Mouse (Mus musculus): Measurements from ENCODE around the gene Sct. TPM values are rescaled to one million over a fixed set of nuclear protein-coding genes. Genes with fewer than 3 reads are reported as not detected.

The Sct gene
- total RNA-seq, 2 experiments from 2014 or later: 9.0 to 12.9 TPM

DNA sequence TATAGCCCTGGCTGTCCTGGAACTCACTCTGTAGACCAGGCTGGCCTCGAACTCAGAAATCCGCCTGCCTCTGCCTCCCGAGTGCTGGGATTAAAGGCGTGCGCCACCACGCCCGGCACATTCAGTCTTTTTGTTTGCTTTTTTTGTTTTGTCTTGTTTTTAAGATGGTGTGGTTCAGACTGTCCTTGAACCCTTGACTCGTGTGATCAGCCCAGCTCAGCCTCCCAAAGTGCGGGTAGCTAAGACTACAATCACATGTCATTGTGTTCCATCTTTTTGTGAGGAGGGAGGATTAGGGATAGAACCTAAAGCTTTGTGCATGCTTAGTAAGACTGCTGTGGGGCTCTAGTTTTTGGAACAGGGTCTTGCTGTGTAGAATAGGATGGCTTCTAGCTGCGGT is 47.4 kb downstream of the Sct start:
- no peak for DNase-seq (ENCODE audit: low spot score in 2 of 2)

DNA sequence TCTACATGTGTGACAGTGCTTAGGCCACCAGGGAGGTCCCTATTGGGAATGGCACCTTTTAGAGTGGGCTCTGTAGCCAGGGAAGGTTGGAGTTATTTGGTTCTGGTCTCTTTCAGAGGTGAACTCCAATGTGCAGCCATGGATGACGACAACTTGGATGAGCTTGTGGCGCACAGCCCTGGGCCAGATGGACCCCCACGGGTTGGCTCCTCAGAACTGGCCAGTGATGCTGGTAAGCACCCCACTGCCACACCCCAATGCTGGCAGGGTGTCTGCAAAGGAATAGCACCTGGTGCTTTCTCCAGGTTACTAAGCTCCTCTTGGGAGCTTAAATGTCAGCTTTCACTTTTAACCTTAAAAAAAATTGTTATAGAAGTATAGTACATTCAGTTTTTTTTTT is 47.8 kb downstream of the Sct start:
- DNase-seq (ENCODE audit: low spot score in 2 of 2): no peak

DNA sequence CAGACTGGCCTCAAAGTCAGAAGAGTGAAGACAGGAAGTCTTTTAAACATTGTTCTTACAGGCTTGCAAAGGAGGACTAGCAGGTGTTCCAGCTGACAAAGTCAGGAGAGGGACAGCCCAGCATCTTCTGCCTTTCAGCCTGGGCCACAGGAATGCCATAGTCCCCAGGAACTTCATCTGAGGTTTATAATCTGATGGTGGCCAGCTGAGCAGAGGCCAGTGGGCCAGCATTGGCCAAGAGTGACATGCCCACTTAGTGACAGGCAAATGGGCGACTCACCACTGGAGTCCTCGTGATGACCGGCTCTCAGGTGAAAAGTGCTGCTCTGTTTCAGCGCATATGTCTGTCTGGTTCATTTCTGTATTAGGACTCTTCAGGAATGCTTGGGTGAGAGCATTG is 48.4 kb downstream of the Sct start:
- no peak for DNase-seq (ENCODE audit: low spot score in 2 of 2)

DNA sequence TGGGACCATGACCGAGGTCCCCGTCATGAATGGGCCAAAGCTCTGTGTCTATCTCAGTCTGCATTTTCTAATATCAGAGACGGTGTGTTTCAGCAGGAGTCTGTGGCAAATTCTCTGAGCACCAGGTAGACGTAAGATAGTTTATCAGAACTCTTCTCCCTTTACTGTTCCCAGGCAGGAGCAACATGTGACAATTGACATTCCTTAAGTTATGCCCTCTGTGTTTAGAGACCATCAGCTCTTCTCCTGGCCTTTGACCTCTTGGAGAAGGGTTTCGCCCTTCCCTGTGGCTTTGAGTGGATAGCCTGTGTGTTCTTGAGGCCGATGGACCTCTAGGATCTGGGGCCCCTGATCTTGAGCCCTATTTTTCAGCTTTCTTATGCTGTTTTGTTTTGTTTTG is 49.2 kb downstream of the Sct start:
- no peak for DNase-seq (ENCODE audit: low spot score in 2 of 2)

Other genes with a start within 250 kb of the Sct start
- 10 to 100 TPM in 1 of 2 experiments, 1 to 10 TPM in 1; 7.0 to 11.3 TPM for gene B4galnt4, start 218.0 kb downstream of the Sct start, total RNA-seq (2021)
- gene Pkp3, start 200.9 kb downstream of the Sct start, total RNA-seq (2021): 1 to 10 TPM; 1.6 to 2.2 TPM
- gene Sigirr, start 178.6 kb downstream of the Sct start, total RNA-seq (2021): 10 to 100 TPM in 1 of 2 experiments, 1 to 10 TPM in 1; 7.0 to 10.3 TPM
- 1 to 10 TPM in 1 of 2 experiments, under 1 TPM in 1; 0.65 to 2.2 TPM for gene Ano9, start 161.3 kb downstream of the Sct start, total RNA-seq (2021)
- 10 to 100 TPM; 44.2 to 53.1 TPM for gene Ptdss2, start 156.8 kb downstream of the Sct start, total RNA-seq (2021)
- gene Rnh1, start 106.3 kb downstream of the Sct start, total RNA-seq (2021): 100 to 1,000 TPM; 179 to 186 TPM
- 10 to 100 TPM; 88.5 to 96.4 TPM for gene Hras, start 85.1 kb downstream of the Sct start, total RNA-seq (2021)
- gene Lrrc56, start 85.0 kb downstream of the Sct start, total RNA-seq (2021): 1 to 10 TPM; 8.8 to 9.9 TPM
- 1 to 10 TPM in 1 of 2 experiments, under 1 TPM in 1; 0.82 to 1.0 TPM for gene Lmntd2, start 65.1 kb downstream of the Sct start, total RNA-seq (2021)
- gene Rassf7, start 63.3 kb downstream of the Sct start, total RNA-seq (2021): 10 to 100 TPM; 14.7 to 15.1 TPM
- 10 to 100 TPM; 77.1 to 91.9 TPM for gene Phrf1, start 50.3 kb downstream of the Sct start, total RNA-seq (2021)
- 1 to 10 TPM; 7.3 to 7.5 TPM for gene Irf7, start 12.7 kb downstream of the Sct start, total RNA-seq (2021)
- 10 to 100 TPM in 1 of 2 experiments, 1 to 10 TPM in 1; 9.4 to 15.5 TPM for gene Cdhr5, start 2.3 kb downstream of the Sct start, total RNA-seq (2021)
- under 1 TPM; 0.34 to 0.36 TPM for gene Drd4, start 12.9 kb upstream of the Sct start, total RNA-seq (2021)
- gene Deaf1, start 48.6 kb upstream of the Sct start, total RNA-seq (2021): 10 to 100 TPM; 74.1 to 78.8 TPM
- 10 to 100 TPM; 34.8 to 36.6 TPM for gene Tmem80, start 48.6 kb upstream of the Sct start, total RNA-seq (2021)
- gene Eps8l2, start 59.7 kb upstream of the Sct start, total RNA-seq (2021): 10 to 100 TPM in 1 of 2 experiments, 1 to 10 TPM in 1; 3.1 to 15.7 TPM
- gene Taldo1, start 113.1 kb upstream of the Sct start, total RNA-seq (2021): 100 to 1,000 TPM; 251 to 277 TPM
- 10 to 100 TPM; 44.9 to 50.6 TPM for gene Gatd1, start 135.0 kb upstream of the Sct start, total RNA-seq (2021)
- gene Cend1, start 150.4 kb upstream of the Sct start, total RNA-seq (2021): 1 to 10 TPM; 2.7 to 4.8 TPM
- gene Slc25a22, start 158.8 kb upstream of the Sct start, total RNA-seq (2021): 10 to 100 TPM; 46.9 to 60.3 TPM
- gene Pidd1, start 164.9 kb upstream of the Sct start, total RNA-seq (2021): 10 to 100 TPM in 1 of 2 experiments, 1 to 10 TPM in 1; 8.4 to 12.6 TPM
- gene Rplp2, start 168.2 kb upstream of the Sct start, total RNA-seq (2021): 1,000 to 10,000 TPM; 1,329 to 1,362 TPM
- gene Pnpla2, start 176.1 kb upstream of the Sct start, total RNA-seq (2021): 100 to 1,000 TPM; 173 to 205 TPM
- 10 to 100 TPM; 13.1 to 14.2 TPM for gene Cracr2b, start 182.0 kb upstream of the Sct start, total RNA-seq (2021)
- gene Cd151, start 188.3 kb upstream of the Sct start, total RNA-seq (2021): 100 to 1,000 TPM; 209 to 215 TPM
- 10 to 100 TPM; 57.7 to 61.2 TPM for gene Polr2l, start 196.0 kb upstream of the Sct start, total RNA-seq (2021)
- gene Tspan4, start 196.1 kb upstream of the Sct start, total RNA-seq (2021): 10 to 100 TPM; 77.9 to 79.6 TPM

Data from adrenal gland, postnatal 4 days (tissue).